ENCODE assay signal across 36 mouse cellular contexts in the genomic region with DNA sequence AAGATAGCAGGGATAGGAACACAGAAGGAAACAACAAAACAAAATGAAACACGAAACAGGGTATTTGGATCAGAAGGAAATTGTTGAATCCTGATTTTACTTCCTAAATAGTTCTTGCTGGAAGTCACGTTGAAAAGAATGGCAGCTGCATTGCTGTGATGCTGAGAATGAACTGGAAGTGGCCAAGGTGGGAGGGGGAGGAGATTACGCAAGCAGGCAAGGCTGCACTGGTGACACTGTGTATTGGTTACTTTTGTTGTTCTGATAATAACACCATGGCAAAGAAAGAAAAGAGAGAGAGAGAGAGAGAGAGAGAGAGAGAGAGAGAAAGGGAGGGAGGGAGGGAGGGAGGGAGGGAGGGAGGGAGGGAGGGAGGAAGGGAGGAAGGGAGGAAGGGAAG.
"Had no signal": no experiment of that assay in that cellular context is flagged by ENCODE, and none has a peak within 500 bp of the region (broad histone marks: within the 10 kb centered on the region; RNA-seq: fewer than 3 reads in every experiment).

No protein-coding gene starts in this region.

- H3K4me1 ChIP-seq: heart, embryonic 10.5 days; heart, embryonic 12.5 days; heart, embryonic 13.5 days; heart, embryonic 15.5 days; hindbrain, embryonic 10.5 days; hindbrain, embryonic 12.5 days; hindbrain, embryonic 13.5 days; hindbrain, embryonic 15.5 days; intestine, embryonic 15.5 days; kidney, embryonic 15.5 days had no signal

- H3K36me3 ChIP-seq: hindbrain, embryonic 12.5 days; hindbrain, embryonic 15.5 days; intestine, embryonic 15.5 days had no signal

- H3K27me3 ChIP-seq: heart, embryonic 12.5 days; heart, embryonic 13.5 days; heart, embryonic 15.5 days; hindbrain, embryonic 12.5 days; hindbrain, embryonic 13.5 days; hindbrain, embryonic 15.5 days; intestine, embryonic 15.5 days; kidney, embryonic 15.5 days had no signal

- H3K4me3 ChIP-seq: heart, embryonic 10.5 days; heart, embryonic 12.5 days; heart, embryonic 13.5 days; heart, embryonic 15.5 days; hindbrain, embryonic 10.5 days; hindbrain, embryonic 12.5 days; hindbrain, embryonic 13.5 days; hindbrain, embryonic 15.5 days; intestine, embryonic 15.5 days; kidney, embryonic 15.5 days; layer of hippocampus, adult 2 months; left cerebral cortex, adult 2 months had no signal

- H3K27ac ChIP-seq: heart, embryonic 10.5 days; heart, embryonic 13.5 days; heart, embryonic 15.5 days; hindbrain, embryonic 10.5 days; hindbrain, embryonic 12.5 days; hindbrain, embryonic 13.5 days; hindbrain, embryonic 14.5 days; hindbrain, embryonic 15.5 days; hindbrain, postnatal 0 days; intestine, embryonic 15.5 days; kidney, embryonic 15.5 days; kidney, postnatal 0 days; layer of hippocampus, adult 2 months; left cerebral cortex, adult 2 months had no signal

- ATAC-seq: hindbrain, embryonic 16.5 days; hindbrain, postnatal 0 days; inflammation-experienced regulatory T-cells, adult 6 months; intestine, embryonic 15.5 days; intestine, embryonic 16.5 days; intestine, postnatal 0 days had no signal

- H3K9ac ChIP-seq: heart, embryonic 12.5 days; heart, embryonic 13.5 days; heart, embryonic 15.5 days; hindbrain, embryonic 12.5 days; hindbrain, embryonic 13.5 days; hindbrain, embryonic 14.5 days; hindbrain, embryonic 15.5 days; intestine, embryonic 15.5 days; kidney, embryonic 15.5 days had no signal

- DNase-seq: heart, postnatal 10 days; heart, postnatal 14 days; heart, postnatal 36 days; heart, postnatal 4 days; kidney, adult 11 months; kidney, adult 18-20 months; kidney, adult 2 months; kidney, adult 8-10 months; kidney, adult 9 months; kidney, postnatal 10 days; kidney, postnatal 14 days; kidney, postnatal 25 days; kidney, postnatal 36 days; kidney, postnatal 4 days; layer of hippocampus, adult 9-11 months; layer of hippocampus, postnatal 36 days had no signal

- H3K9me3 ChIP-seq: heart, embryonic 15.5 days; hindbrain, embryonic 13.5 days; hindbrain, embryonic 15.5 days; intestine, embryonic 15.5 days; kidney, embryonic 15.5 days had no signal

- H3K4me2 ChIP-seq: heart, embryonic 11.5 days; heart, embryonic 12.5 days; heart, embryonic 13.5 days; heart, embryonic 15.5 days; hindbrain, embryonic 12.5 days; hindbrain, embryonic 13.5 days; hindbrain, embryonic 14.5 days; hindbrain, embryonic 15.5 days; intestine, embryonic 15.5 days; kidney, embryonic 15.5 days had no signal
